Mouse (Mus musculus): Measurements from ENCODE around the gene Mars2.

Gene Mars2

DNA sequence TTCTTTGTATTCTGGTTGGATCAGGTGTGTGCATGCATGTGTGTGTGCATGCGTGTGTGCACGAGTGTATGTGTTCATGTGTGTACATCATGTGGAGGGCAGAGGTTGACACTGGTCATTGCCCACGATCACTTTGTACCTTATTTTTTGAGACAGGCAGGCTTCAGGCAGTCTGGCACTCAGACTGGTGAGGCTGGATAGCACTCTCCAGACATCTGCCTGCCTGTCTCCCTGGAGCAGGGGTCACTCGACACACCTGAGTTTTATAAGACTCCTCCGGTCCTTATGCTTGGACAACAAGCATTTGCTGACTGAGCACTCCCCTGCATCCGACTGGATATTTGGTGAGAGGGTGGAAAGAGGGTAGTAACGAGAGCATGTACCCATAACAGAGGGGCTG lies 14.0 kb upstream of the Mars2 start:
- DNase-seq = no peak

DNA sequence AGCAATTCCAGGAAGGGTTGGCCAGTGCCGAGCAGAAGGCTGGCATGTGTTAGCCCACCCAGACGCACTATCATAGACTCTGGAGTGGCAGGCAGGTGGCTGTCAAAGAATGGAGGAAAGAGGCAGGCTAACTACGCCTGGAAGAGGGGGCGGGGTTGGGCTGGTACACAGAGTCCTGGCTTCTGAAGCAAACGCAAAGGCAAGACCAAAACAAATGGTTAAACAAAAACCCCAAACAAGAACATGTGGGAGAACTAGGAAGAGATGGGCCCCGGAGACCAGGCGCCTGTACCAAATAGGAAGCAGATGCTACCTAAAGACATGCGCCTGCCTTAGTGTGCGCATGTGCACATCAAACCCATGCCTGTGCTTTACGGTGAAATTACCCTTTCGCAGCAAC lies 12.9 kb upstream of the Mars2 start:
- DNase-seq = peak; percentile 46

DNA sequence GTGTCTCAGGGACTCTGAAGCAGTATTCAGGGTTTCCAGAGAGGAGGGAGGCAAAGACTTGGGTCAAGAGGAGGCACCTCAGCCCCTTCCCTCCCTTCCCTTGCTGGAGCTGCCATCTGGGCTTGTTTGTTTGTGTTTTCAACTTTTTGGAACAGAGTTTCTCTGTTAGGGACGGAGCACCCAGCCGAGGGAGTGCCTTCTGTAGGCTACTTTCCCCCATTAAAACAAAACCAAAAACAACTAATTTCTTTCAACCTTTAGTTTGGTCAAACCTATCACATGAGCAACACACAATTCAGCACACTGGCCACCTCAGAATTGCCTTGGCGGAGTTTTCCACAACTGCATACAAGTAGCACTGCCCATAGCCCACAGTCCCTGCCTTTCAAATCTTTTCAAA lies 11.6 kb upstream of the Mars2 start:
- DNase-seq = peak; percentile 45

DNA sequence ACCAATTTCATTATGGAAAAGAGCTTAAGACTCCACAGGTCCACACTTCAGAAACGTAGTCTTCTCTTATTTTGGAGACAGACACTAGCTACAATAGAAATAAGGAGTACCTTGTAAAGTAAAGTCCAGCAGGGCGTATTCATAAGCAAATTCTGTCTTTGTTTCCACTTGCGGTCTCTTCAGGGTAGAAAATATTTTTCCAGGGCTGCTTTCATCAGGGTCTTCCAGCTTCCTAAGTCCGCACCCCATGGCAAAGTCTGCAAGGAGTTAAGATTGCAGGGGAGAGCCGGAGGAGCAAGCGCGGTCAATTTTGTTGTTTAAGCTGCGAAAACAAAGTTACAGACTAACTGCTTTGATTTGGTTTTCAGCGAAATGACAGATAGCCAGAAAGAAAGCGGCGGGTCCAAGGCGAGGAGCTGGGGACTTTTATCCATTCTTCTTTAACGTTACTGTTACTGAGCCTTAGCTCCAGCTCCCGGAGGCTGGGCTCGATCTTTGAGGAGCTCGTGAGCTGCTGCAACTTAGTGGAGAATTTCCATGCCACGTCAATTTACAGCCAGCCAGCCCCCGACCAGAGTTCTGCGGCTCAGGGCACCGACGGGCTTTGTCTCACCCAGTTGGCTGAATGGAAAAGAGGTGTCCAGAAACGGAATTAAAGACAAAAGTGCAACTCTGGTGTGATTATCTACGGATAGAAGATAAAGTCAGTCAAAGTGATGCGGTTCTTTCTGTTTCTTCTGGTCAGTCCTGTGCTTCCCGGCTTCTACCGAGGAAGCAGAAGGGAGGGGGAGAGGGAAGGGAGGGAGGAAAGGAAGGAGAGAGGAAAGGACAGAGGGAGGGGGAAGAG lies 10.7 kb upstream of the Mars2 start, which contains the start of gene Rftn2:
Gene Rftn2 (minus strand): TSS at position 772 of the 847 bp plus-strand sequence.
- DNase-seq = peak; percentile 75

DNA sequence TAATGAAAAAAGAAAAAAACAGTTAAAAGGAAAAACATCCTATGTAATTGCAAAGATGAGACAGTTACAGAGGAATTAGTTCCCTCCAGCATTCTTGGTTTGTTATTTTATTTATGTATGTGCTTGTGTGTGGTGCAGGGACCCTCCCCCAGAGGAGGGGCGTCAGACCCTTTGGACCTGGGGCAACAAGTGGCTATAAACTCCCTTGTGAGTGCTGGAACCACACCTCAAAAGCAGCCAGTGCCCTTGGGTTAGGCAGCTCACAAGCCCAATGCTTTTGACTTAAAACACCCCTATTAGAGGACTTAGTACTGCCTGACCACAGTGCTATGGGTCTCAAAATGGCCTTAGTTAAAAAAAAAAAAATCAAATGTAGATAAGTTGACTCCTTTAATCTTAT lies 9.6 kb upstream of the Mars2 start:
- DNase-seq = no peak

DNA sequence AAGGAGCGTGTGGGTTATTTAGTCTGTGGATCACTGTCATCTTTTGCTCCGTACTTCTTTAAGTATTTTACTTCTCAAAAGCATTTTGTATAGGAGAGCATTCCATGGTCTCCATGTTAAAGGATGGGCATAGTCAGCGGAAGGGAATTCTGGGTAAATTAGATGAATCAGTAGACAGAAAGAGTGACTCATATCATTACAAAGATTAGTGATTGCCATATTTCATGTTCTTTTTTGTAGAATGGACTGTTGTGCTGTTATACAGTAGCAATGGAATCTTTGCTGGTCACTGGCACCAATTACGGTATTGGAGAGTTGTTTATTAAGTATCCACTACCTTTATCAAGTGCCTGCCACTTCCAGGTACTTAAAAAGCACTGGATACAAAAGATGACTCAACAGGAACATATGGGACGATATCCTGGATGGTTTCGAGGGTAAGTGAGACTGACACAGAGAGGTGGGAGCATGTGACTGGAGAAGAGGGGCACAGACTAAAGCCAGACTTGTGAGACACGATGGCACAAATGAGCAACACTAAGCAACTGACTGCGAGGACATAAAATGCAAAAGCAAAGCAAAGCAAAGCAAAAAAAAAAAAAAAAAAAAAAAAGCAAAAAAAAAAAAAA lies 8.6 kb upstream of the Mars2 start:
- no peak for DNase-seq

DNA sequence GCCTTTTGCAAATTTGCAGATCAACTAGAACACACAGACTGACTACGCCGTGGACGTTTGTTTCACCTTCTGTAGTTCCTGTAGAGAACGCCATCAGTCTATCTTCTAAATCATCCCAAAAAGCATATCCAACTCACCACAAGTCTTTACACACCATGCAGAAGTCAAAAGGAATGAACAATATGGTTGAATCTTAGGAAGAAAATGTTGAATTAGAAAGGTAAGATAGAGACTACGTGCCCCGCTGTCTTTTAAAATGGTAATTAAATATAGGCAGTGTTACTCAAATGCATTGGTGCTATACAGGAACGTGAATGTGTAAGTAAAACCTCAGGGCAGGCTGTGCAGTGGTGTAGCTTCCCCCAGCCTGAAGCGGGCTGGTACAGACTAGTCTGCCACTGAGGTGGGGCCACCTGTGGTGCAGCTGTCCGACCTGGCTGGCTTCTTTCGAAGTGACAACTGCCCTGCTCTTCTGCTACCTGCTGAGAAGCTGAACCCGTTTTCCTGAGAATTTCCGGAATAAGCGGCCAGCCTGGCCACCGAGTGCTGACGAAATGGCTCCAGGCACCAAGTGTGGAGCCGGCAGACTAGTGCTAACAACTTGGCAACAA lies 2.0 kb upstream of the Mars2 start:
- DNase-seq = no peak

DNA sequence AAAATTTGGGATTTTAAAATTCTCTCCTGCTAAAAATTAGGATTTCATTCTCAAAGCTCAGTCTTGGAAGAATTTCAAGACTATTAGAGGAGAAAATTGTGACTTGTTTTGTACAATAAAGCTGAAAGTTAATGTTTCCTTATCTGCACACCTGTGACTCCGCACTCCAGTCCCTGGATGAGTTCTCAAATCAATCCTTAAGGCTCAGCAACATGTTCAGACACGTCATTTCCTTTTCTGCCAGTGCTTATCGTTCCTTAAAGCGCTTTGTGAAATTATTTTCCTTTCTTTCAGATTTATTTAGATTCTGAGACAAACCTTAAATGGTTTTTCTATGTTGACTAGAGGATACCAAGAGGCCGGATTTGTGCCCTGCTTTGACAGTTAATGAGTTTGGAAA lies 490 bp upstream of the Mars2 start:
- no peak for DNase-seq

DNA sequence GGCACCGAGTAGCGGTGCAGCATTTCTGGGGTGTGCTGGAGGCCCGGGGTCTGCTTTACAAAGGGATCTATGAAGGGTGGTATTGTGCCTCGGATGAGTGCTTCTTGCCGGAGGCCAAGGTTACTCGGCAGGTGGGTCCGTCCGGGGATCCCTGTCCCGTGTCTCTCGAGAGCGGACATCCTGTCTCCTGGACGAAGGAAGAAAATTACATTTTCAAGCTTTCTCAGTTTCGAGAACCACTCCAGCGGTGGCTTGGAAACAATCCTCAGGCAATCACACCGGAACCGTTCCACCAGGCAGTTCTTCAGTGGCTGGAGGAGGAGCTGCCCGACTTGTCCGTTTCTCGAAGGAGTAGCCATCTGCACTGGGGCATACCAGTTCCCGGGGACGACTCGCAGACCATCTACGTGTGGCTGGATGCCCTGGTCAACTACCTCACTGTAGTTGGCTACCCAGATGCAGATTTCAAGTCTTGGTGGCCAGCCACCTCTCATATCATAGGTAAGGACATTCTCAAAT lies 725 bp downstream of the Mars2 start:
- DNase-seq = peak; percentile 26

DNA sequence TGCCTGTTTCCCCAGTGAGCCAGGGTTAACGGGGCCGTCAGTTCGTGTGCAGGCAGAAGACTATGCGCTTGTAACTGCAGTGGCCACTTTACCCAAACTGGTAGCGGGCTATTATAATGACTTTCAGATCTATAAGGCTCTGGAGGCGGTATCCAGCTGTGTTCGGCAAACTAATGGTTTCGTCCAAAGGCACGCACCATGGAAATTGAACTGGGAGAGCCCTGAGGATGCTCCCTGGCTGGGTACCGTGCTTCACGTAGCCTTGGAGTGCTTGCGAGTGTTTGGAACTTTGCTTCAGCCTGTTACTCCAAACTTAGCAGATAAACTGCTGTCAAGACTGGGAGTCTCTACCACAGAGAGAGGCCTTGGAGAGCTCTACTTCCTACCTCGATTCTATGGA lies 1.5 kb downstream of the Mars2 start:
- DNase-seq = no peak

DNA sequence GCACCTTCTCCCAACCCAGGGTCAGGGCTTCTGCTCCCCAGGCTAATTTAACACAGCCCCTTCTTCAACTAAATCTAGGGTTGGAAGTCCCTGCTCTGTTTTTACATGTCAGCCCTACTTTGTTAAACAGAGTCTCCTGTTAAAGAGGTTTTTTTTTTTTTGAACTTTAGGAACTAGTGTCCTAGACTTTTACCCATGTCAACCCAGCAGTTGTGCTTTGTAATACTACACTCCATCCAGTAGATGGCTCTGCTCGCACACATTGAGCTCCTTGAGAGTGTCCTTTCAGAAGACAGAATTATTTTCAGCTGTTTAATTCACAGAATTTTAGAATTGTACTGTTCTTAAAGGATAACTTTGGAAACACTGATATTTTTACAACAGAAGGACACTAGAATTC lies 2.3 kb downstream of the Mars2 start:
- DNase-seq = peak; percentile 84

DNA sequence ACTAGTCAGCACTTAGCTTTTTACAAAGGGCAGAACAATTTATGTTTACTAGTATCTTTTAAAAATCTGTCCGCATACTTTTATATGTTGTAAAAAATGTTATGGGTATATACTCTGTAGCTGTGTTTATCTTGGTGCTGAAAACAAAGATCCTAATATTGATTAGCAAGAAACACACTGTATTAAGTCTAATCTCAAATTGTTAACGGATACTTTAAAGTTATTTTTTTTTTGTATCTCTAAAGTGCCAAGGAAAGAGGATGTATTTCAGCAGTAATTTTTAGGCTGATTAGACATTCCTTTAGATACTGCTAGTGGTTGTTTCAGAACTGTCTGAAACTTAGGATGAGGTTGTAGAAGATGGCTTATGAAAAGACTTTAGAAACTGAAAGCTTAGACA lies 9.4 kb downstream of the Mars2 start:
- no peak for DNase-seq

DNA sequence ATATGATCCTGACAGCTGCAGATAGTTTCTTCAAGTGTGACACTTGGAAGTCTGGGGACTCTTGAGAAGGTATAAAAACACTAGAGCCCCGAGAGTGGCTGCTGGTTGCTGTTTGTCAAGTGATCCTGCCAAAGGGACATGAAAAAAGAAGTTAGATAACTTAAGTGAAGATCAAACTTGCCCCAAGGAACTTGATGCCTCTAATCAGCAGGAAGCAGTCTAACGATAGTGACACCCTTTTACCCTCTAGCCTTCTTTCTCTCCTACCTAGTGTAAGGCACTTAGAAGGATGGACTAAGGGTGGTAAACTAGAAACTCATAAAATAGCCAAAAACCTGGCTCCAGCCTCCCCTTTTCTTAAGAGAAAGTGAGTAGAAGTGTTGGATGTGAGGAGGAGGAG lies 27.4 kb downstream of the Mars2 start:
- no peak for DNase-seq

DNA sequence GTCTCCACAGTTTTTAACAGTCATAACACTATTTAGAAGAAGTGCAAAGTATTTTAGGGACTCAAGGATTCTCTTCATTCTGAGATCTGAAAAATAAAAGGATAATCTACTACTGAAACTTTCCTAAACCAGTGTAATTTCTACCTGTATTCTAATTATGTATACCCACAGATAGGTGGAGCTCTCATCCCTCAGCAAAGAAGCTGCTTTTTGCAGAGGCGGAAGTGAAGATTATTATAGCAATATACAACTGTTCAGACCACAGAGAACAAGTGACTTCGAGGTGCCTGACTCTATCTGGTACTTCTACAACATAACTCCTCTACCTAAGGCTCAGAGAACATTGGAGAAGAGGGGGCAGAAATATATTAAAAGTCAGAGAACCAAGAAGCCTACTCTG lies 28.5 kb downstream of the Mars2 start:
- DNase-seq = no peak

DNA sequence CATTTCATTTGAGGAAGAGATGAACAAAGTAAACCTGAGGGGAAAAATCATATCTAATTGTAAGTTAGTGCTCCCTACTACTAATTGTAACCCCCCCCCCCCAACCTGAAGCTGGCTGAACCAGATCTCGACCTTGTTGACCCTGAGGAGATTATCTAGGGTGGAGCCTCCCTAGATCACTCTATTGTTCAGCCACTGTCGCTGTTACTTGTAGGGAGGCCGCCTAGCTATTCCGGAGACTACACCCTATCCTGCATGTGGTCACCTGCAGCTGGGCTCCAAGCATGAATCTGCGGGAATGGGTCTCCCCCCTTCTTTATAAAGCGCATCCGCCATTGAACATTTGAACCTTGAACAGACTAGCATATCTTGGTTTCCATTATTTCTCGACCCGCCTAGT lies 42.1 kb downstream of the Mars2 start:
- DNase-seq = no peak

Data from embryo, embryonic 11 days (tissue).